Mouse (Mus musculus): Measurements from ENCODE around the gene Ube4b.

Gene Ube4b

GRCm38 (mm10) chr4:149395581-149395980 lies 31.0 kb downstream of the Ube4b start:
- no peak for DNase-seq (ENCODE audit: low read depth, low spot score)

DNA sequence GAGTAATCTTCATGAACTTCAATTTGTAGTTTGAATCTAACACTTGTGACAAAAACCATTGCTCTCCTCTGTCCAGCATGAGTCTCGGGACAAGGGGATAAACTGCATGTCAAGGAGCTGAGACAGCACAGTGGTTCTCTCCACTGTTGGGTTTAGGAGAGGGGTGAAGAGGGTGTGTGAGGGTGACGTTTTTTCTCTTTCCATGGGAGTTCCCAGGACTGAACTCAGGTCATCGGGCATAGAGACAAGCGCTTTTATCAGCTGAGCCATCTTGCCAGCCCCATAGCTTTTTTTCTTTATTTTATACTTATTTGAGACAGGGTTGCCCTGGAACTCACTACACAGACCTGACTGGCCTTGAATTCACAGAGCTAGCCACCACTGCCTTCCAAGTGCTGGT lies 32.3 kb downstream of the Ube4b start:
- DNase-seq (ENCODE audit: low read depth, low spot score): no peak

GRCm38 (mm10) chr4:149393311-149393995 lies 33.1 kb downstream of the Ube4b start:
- DNase-seq (ENCODE audit: low read depth, low spot score): no peak

DNA sequence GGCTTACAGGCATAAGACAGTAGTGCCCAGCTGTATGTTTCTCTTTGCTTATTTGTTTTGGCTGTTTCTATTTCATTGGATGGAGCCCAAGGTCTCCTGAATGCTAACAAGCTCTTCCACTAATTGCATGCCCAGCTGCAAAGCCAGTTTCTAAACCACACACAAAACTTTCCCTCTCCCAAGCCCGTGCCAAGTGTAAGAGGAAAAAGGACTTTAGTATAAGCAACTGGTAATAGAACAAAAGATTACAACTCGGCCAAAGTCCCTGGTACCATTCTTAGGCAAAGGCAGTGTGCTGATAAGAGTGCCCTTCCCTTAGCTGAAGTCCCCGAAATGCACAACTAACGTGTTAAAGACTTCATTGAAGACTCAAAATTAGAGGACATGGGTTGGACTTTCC lies 34.2 kb downstream of the Ube4b start:
- DNase-seq (ENCODE audit: low read depth, low spot score): no peak

- DNase-seq (ENCODE audit: low read depth, low spot score): no peak
Observed at GRCm38 (mm10) chr4:149381001-149381400, 45.5 kb downstream of the Ube4b start.

GRCm38 (mm10) chr4:149379881-149380280 lies 46.7 kb downstream of the Ube4b start:
- DNase-seq (ENCODE audit: low read depth, low spot score): no peak

- DNase-seq (ENCODE audit: low read depth, low spot score): no peak
Observed at GRCm38 (mm10) chr4:149378819-149379218, 47.7 kb downstream of the Ube4b start.

DNA sequence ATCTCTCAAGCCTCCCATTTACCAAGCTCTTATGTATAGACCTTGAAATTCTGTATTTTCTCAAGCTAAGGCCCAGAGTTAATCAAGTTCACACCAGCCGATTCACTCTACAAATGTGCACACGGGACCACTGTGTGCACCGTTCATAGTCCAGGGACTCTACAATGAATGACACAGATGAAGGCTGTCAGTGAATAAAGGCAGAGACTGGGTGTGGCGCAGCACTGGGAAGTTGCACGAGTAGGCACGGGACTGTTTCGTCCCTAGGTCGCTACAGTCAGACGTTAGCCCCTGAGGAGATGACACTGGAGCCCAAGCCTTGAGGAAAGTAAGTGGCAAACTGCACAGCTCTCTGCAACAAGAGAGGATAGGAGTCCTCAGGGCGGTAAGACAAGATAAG lies 50.5 kb downstream of the Ube4b start:
- DNase-seq (ENCODE audit: low read depth, low spot score): no peak

DNA sequence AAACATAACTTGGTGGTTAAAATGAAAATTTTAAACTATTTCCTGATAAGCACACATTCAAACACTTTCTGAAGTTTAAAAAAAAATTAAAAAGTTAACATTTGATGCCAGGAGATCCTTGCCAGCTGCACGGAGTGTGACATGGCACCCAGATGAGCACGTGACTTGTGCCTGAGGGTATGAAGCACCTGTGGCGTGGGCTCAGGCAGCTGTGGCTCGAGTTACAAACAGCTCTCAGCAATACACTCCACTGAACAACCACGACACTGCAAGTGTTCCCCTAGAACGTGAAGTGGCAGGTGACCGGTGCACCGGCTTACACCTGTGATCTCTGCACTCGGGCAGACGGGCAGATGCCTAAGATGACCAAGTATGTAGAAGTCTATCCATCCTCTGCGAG lies 51.9 kb downstream of the Ube4b start:
- no peak for DNase-seq (ENCODE audit: low read depth, low spot score)

DNA sequence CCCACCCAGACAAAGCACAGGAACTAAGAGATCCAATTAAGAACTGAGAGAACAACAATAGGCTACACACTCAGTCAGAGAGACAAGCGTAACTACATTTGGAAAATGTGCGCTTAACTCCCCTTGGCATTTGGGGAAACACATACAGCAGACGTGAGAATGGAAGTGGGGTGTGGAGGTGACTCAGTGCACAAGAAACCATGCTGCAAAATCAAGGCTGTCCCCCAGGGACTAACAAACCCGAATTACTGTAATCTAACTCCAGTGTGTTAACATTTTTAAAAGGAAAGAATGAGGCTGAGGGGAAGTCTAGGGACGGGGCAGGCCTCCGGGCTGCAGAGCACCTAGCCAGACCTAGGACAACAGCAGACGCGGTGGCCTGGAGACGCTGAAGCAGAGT lies 52.6 kb downstream of the Ube4b start:
- no peak for DNase-seq (ENCODE audit: low read depth, low spot score)

- DNase-seq (ENCODE audit: low read depth, low spot score): no peak
Observed at GRCm38 (mm10) chr4:149373431-149373830, 53.1 kb downstream of the Ube4b start.

- DNase-seq (ENCODE audit: low read depth, low spot score): no peak
Observed at GRCm38 (mm10) chr4:149365702-149366370, 60.7 kb downstream of the Ube4b start.

- no peak for DNase-seq (ENCODE audit: low read depth, low spot score)
Observed at GRCm38 (mm10) chr4:149364896-149365295, 61.7 kb downstream of the Ube4b start.

DNA sequence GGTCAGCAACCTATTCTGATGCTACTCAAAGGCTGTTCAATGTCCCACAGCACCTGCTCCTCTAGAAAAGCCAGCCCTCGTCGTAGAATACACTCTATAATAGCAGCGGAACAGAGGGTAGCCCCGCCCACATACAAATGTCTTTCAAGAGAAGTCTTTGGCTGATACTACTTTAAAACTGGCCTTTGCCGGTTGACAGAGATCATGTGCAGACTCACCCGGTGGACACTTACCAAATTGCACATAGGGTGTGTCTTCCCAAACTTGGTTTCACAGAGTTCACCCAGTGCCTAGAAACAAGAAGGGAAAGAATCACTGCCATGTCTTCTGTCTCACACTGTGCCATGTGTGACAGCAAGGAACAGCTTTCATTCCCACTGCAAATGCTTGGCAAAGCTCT lies 65.5 kb downstream of the Ube4b start:
- DNase-seq (ENCODE audit: low read depth, low spot score): no peak

- DNase-seq (ENCODE audit: low read depth, low spot score): no peak
Observed at GRCm38 (mm10) chr4:149360647-149361046, 65.9 kb downstream of the Ube4b start.

DNA sequence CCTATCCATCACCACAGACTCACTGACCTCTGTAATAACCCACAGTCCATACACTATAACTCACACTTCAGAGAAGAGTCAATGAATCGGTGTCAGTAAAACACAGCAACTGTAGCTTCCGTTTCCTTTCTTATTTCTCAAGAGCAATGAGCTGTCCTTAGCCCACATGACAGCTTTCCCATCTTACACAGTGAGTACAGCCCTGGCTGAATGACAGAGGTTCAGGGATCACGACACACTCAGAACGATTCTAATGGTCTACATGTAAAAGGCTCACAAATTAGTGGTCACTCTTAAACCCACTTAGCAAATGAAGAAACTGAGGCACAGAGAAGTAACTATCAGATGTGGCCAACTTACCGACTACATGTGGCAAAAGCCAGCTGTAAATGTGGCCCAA lies 68.6 kb downstream of the Ube4b start:
- no peak for DNase-seq (ENCODE audit: low read depth, low spot score)

DNA sequence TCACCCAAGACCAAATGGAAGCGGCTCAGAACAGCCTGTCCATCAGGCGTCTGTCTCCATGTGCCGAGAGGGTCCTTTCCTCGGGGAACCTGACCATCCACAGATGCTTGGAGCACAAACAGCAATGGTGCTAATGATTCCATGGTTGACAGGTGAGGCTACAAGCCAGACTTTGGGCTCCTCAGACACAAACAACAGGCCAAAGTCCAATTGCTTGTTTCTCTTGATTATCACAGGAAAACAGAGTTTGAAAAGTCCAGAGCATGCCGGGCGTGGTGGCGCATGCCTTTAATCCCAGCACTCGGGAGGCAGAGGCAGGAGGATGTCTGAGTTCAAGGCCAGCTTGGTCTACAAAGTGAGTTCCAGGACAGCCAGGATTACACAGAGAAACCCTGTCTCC lies 71.9 kb downstream of the Ube4b start:
- no peak for DNase-seq (ENCODE audit: low read depth, low spot score)

DNA sequence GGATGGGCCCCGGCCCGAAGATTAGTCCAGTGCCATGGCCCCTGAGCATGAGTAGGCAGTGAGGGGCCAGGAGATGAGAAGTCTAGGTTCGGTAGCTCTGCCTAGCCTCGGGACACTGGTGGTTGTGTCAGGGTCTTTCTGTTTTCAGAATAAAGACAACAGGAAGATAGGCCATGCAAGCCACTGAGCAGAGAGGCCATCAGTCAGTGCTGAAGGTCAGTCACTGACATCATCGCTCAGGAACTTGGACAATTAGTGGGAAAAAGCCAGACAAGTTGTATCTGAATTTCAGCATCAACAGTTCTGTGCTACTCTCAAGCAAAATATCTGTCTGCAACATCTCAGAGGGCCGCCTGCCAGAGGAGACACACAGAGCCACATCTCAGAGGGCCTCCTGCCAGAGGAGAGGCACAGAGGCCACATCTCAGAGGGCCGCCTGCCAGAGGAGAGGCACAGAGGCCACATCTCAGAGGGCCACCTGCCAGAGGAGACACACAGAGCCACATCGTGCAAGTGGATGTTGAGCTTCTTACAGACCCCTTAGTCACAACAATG lies 74.9 kb downstream of the Ube4b start:
- DNase-seq (ENCODE audit: low read depth, low spot score): no peak

GRCm38 (mm10) chr4:149348963-149349362 lies 77.6 kb downstream of the Ube4b start:
- DNase-seq (ENCODE audit: low read depth, low spot score): no peak

DNA sequence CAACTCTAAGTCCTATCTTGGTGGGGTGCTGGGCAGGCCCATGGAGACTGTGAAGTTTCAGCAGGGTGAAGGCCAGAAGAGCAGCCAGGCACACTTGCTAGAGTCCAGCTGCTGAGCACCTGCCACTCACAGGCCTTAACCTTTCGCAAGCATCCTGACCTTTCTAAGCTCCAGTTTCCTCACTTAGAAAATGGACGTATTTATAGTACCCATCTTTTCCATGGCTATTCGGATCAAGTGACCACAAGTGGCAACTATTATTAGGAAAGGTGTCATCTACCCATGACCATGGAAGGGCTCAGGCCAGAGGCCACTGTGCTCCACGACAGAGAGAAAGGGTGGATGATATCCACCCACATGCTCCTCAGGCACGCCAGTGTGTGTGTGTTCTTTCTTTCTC lies 80.7 kb downstream of the Ube4b start:
- no peak for DNase-seq (ENCODE audit: low read depth, low spot score)

DNA sequence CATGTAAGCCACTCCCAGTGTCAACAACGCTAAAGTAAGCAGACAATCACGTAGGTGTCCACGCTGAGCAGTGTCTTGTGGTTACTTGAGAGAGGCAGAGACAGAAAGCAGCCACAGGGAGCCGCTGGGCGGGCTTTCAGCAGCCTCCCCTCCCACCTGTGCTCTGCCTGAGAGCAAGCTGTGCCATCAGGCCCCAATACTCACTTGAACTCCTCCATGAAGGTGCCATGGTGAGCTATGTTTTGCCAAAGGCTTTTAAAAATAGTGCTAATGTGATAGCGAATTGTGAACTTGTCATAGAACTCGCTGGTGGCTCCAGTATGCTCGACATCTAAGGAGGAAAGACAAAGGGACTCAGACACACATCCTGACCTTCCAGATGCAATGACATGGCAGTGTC lies 82.2 kb downstream of the Ube4b start:
- DNase-seq (ENCODE audit: low read depth, low spot score): no peak

DNA sequence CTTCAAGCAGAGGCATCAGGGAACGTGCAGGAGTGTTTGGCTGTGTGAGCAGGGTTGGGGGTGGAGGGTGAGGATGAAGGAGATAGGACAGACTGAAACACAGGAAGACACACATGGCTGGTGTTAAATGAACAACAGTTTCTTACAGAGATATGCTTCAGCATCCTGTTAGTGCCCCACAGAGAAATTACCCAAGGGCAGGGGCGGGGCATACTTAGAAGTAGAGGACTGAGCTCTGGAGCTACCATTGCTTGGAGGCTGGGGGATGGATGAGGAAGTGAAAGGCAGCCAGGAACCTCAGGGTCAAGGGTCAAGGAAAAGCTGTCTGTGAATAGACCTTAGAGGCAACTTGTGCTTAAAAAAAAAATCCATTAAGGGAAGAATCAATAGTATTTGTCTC lies 85.9 kb downstream of the Ube4b start:
- no peak for DNase-seq (ENCODE audit: low read depth, low spot score)
